Mouse (Mus musculus): ENCODE measurements around the gene Cyba.

GRCm38 (mm10) chr8:122431694-122432442 lies 862 bp downstream of the Cyba start:
- TF ChIP-seq CTCF (IDR thresholded peaks at IDR 0.05; ENCODE audit: low read depth) (no peak), EP300 (IDR thresholded peaks at IDR 0.05; ENCODE audit: low read depth) (no peak)

Measured in liver, postnatal 0 days (tissue).